Mouse (Mus musculus) kidney, adult 2 months (tissue): ENCODE measurements around the gene Ccnd2.

ENCODE experiments used
- CTCF ChIP-seq: fragments of 200-500 bp; conservative IDR thresholded peaks from 2 replicates; pipeline ENCODE4 v1.5.1; 2011; ENCODE audit warnings: low read depth, mild to moderate bottlenecking, control low read depth, low read length, moderate library complexity, mixed read lengths; ENCODE audit not compliant: insufficient read depth, insufficient read length
- POLR2A ChIP-seq: fragments of 200-500 bp; IDR thresholded peaks from one replicate; pipeline ENCODE4 v1.6.1; 2011; ENCODE audit warnings: low read depth, low read length, control low read depth

DNA sequence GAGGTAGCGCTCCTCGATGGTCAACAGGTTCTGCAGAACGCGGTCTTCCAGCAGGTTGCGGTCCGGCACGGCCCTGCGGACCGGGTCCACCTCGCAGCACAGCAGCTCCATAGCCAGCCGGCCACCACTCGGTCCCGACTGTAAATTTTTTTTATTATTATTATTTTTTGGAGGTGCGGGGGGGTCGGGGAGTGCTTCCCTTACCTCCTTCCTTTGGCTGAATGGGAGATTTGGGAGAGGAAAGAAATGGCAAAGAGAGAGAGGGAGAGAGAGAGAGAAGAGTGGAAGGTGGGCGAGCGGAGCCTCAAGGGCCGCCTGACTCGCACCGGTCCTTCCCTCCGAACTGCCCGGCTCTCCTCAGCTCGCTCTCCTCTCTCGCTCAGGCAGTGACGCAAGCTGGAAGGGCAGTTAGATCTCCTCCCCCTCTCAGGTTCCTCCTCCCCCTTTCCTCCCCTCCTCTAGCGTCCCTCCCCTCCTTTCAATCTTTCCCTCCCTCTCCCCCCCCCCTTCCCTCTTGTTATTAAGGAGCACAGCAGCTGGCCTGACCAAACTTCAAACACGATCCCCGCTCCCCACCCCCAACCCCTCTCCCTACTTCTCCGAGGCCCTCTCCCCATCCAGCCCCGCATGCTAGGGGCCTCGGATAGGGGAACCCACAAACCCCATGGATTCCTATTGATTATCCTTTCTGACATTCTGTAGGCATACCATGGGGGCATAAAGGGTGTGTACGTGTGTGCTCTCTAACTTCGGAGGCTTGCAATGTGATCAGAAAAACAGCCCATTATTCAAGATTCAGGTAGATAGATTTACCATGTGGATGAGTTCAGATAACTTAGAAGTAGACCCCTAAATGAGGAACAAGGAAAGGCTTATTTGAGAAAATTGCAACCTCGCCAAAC lies 1.1 kb downstream of the Ccnd2 start:
- no peak for TF ChIP-seq CTCF
- peak; percentile 92 for TF ChIP-seq POLR2A
